Mouse (Mus musculus) testis, adult 2 months (tissue): ENCODE measurements around the gene Tor1b.

Experiments used
- CTCF ChIP-seq: fragments of 200-500 bp; IDR thresholded peaks from 2 replicates; pipeline ENCODE4 v1.5.1; 2012; ENCODE audit warnings: low read depth, mild to moderate bottlenecking, inconsistent platforms, low read length, moderate library complexity; ENCODE audit not compliant: control insufficient read depth, insufficient read depth, insufficient replicate concordance
- POLR2A ChIP-seq: fragments of 200-500 bp; IDR thresholded peaks from 2 replicates; pipeline ENCODE4 v1.6.1; 2012; ENCODE audit warnings: low read depth, mild to moderate bottlenecking, inconsistent platforms, low read length, moderate library complexity; ENCODE audit not compliant: control insufficient read depth

- TF ChIP-seq CTCF, result no peak
- TF ChIP-seq POLR2A, result no peak
These were observed 48.5 kb upstream of the Tor1b start for GRCm38 (mm10) chr2:30904231-30904630.
